Mouse (Mus musculus) urinary bladder, adult 2 months (tissue): Measurements from ENCODE around the gene Olfr1047. TPM values are rescaled to one million over a fixed set of nuclear protein-coding genes. Genes with fewer than 3 reads are reported as not detected.
"Not testable (repeated sequence)": the region's sequence is repeated elsewhere in the genome, so short reads cannot be mapped to it uniquely, and the experiment has no call there.

Experiments
- DNase-seq: peaks from one replicate; pipeline ENCODE4 v3.0.0; 2022; ENCODE audit warnings: low spot score
- polyA plus RNA-seq: library from polyadenylated mRNA; depleted of rRNA; stranded (reverse); fragments of >200 nt; gene quantifications from 2 replicates; pipeline ENCODE4 v1.2.3, GENCODE M21; 2012; rRNA removed

The Olfr1047 gene
- polyA plus RNA-seq: not detected in 2 replicates

- no peak for DNase-seq
These were observed at the start of gene Olfr1047 for GRCm38 (mm10) chr2:86231301-86231700. Gene Olfr1047, minus strand, starts transcription at chr2:86231401.

- DNase-seq: not testable (repeated sequence)
These were observed 47.8 kb upstream of the Olfr1047 start, which contains the start of gene Olfr1051 for GRCm38 (mm10) chr2:86278988-86279387. Gene Olfr1051, minus strand, starts transcription at chr2:86279088.

GRCm38 (mm10) chr2:86258228-86258627, 27.0 kb upstream of the Olfr1047 start, which contains the start of gene Olfr1049:
Gene Olfr1049, minus strand, starts transcription at chr2:86258328.
- not testable (repeated sequence) for DNase-seq

- DNase-seq: no peak
These were observed 9.0 kb upstream of the Olfr1047 start, which contains the start of gene Olfr1048 for GRCm38 (mm10) chr2:86240189-86240588. Gene Olfr1048, minus strand, starts transcription at chr2:86240289.

- DNase-seq: no peak
These were observed 12.0 kb downstream of the Olfr1047 start, which contains the start of gene Olfr1046 for GRCm38 (mm10) chr2:86219214-86219613. Gene Olfr1046, minus strand, starts transcription at chr2:86219314.

GRCm38 (mm10) chr2:86202909-86203308, 28.3 kb downstream of the Olfr1047 start, which contains the start of gene Olfr1045:
Gene Olfr1045, minus strand, starts transcription at chr2:86203009.
- DNase-seq: no peak

- DNase-seq: no peak
These were observed 35.3 kb downstream of the Olfr1047 start for GRCm38 (mm10) chr2:86195863-86196262.

- DNase-seq: no peak
These were observed 45.6 kb downstream of the Olfr1047 start, which contains the start of gene Olfr52 for GRCm38 (mm10) chr2:86185583-86185982. Gene Olfr52, minus strand, starts transcription at chr2:86185683.

- DNase-seq: no peak
These were observed 51.3 kb downstream of the Olfr1047 start for GRCm38 (mm10) chr2:86179950-86180349.

GRCm38 (mm10) chr2:86177720-86178119, 53.5 kb downstream of the Olfr1047 start, which contains the start of gene Olfr1044:
Gene Olfr1044, minus strand, starts transcription at chr2:86177820.
- DNase-seq: no peak

Other genes starting within 250 kb of the Olfr1047 start
- gene Olfr1031, start 241.1 kb downstream of the Olfr1047 start, polyA plus RNA-seq: not detected in 2 replicates
- not detected in 2 replicates for gene Olfr1032, start 225.9 kb downstream of the Olfr1047 start, polyA plus RNA-seq
- 3.9 and 4.5 TPM in 2 replicates for gene Olfr1033, start 210.8 kb downstream of the Olfr1047 start, polyA plus RNA-seq
- 0.68 and 0.85 TPM in 2 replicates for gene Olfr1034, start 185.5 kb downstream of the Olfr1047 start, polyA plus RNA-seq
- not detected in 2 replicates for gene Olfr1036, start 157.4 kb downstream of the Olfr1047 start, polyA plus RNA-seq
- gene Olfr1037, start 144.0 kb downstream of the Olfr1047 start, polyA plus RNA-seq: not detected in 2 replicates
- not detected in 2 replicates for gene Olfr1039, start 95.5 kb downstream of the Olfr1047 start, polyA plus RNA-seq
- not detected in 2 replicates for gene Olfr1040, start 84.7 kb downstream of the Olfr1047 start, polyA plus RNA-seq
- gene Olfr1042, start 69.6 kb downstream of the Olfr1047 start, polyA plus RNA-seq: not detected in 2 replicates
- gene Olfr1043, start 63.9 kb downstream of the Olfr1047 start, polyA plus RNA-seq: not detected in 2 replicates
- gene Olfr1044, start 53.6 kb downstream of the Olfr1047 start, polyA plus RNA-seq: not detected in 2 replicates
- not detected in 2 replicates for gene Olfr52, start 45.7 kb downstream of the Olfr1047 start, polyA plus RNA-seq
- gene Olfr1045, start 28.4 kb downstream of the Olfr1047 start, polyA plus RNA-seq: not detected in 2 replicates
- not detected in 2 replicates for gene Olfr1046, start 12.1 kb downstream of the Olfr1047 start, polyA plus RNA-seq
- not detected in 2 replicates for gene Olfr1048, start 8.9 kb upstream of the Olfr1047 start, polyA plus RNA-seq
- gene Olfr1049, start 26.9 kb upstream of the Olfr1047 start, polyA plus RNA-seq: not detected in 2 replicates
- not detected in 2 replicates for gene Olfr1051, start 47.7 kb upstream of the Olfr1047 start, polyA plus RNA-seq
- gene Olfr1052, start 61.1 kb upstream of the Olfr1047 start, polyA plus RNA-seq: not detected in 2 replicates
- gene Olfr1053, start 83.9 kb upstream of the Olfr1047 start, polyA plus RNA-seq: not detected in 2 replicates
- not detected in 2 replicates for gene Olfr1054, start 104.0 kb upstream of the Olfr1047 start, polyA plus RNA-seq
- gene Olfr1055, start 118.9 kb upstream of the Olfr1047 start, polyA plus RNA-seq: not detected in 2 replicates
- not detected in 2 replicates for gene Olfr1056, start 131.1 kb upstream of the Olfr1047 start, polyA plus RNA-seq
- gene Olfr1057, start 147.0 kb upstream of the Olfr1047 start, polyA plus RNA-seq: not detected in 2 replicates
- not detected in 2 replicates for gene Olfr1058, start 157.2 kb upstream of the Olfr1047 start, polyA plus RNA-seq
- not detected in 2 replicates for gene Olfr1061, start 182.6 kb upstream of the Olfr1047 start, polyA plus RNA-seq
- gene Olfr1062, start 195.3 kb upstream of the Olfr1047 start, polyA plus RNA-seq: not detected in 2 replicates
- gene Olfr1065, start 219.2 kb upstream of the Olfr1047 start, polyA plus RNA-seq: not detected in 2 replicates
- not detected in 2 replicates for gene Olfr1066, start 224.9 kb upstream of the Olfr1047 start, polyA plus RNA-seq